Mouse (Mus musculus) ES-E14 (cell line): Measurements from ENCODE around the gene Kalrn. TPM values are rescaled to one million over a fixed set of nuclear protein-coding genes. Genes with fewer than 3 reads are reported as not detected.

Experiments
- DNase-seq: peaks from one replicate; pipeline ENCODE4 v3.0.0-alpha.2; 2013; ENCODE audit warnings: low read depth, low spot score
- H3K27ac ChIP-seq: 2 replicates; pipeline ENCODE4 v1.5.1; 2012; ENCODE audit warnings: low read depth, mild to moderate bottlenecking, low read length, moderate library complexity, mixed read lengths; ENCODE audit not compliant: poor library complexity, insufficient read depth, severe bottlenecking
- H3K36me3 ChIP-seq: 2 replicates; pipeline ENCODE4 v1.6.1; 2012; ENCODE audit warnings: mild to moderate bottlenecking, low read length, moderate library complexity, mixed read lengths; ENCODE audit not compliant: control insufficient read depth, poor library complexity, insufficient read depth, severe bottlenecking
- H3K4me1 ChIP-seq, 2 experiments: fragments of 150-350 bp in 1 of 2; sonication (generic) in 1 of 2; 2 replicates each; pipeline ENCODE4 v1.6.1; 2012; ENCODE audit warnings: low read length in 2 of 2, mild to moderate bottlenecking in 1 of 2, mixed read lengths in 1 of 2; ENCODE audit not compliant: control insufficient read depth in 2 of 2, insufficient read depth in 2 of 2, poor library complexity in 1 of 2
- H3K4me3 ChIP-seq, 2 experiments: fragments of 150-350 bp in 1 of 2; sonication (generic) in 1 of 2; 2 replicates each; pipeline ENCODE4 v1.5.1; 2012; ENCODE audit warnings: low read length in 2 of 2, low read depth in 1 of 2, mild to moderate bottlenecking in 1 of 2, mixed read lengths in 1 of 2; ENCODE audit not compliant: insufficient read depth in 1 of 2, poor library complexity in 1 of 2, severe bottlenecking in 1 of 2
- H3K9ac ChIP-seq: 2 replicates; pipeline ENCODE4 v1.6.1; 2012; ENCODE audit warnings: low read depth, mild to moderate bottlenecking, low read length, mixed read lengths; ENCODE audit not compliant: poor library complexity, insufficient read depth, severe bottlenecking
- H3K9me3 ChIP-seq: fragments of 150-350 bp; sonication (generic); 2 replicates; pipeline ENCODE4 v1.6.1; 2012; ENCODE audit warnings: low read depth, mild to moderate bottlenecking, low read length; ENCODE audit not compliant: control insufficient read depth, insufficient read depth
- CHD2 ChIP-seq: IDR thresholded peaks from 2 replicates; pipeline ENCODE4 v1.6.1; 2014; ENCODE audit warnings: mild to moderate bottlenecking, low read depth, low read length, inconsistent platforms
- HCFC1 ChIP-seq: IDR thresholded peaks from 2 replicates; pipeline ENCODE4 v1.6.1; 2012; ENCODE audit warnings: low read length, inconsistent platforms, borderline replicate concordance; ENCODE audit not compliant: insufficient read depth
- MAFK ChIP-seq: IDR thresholded peaks from 2 replicates; pipeline ENCODE4 v1.6.1; 2014; ENCODE audit warnings: mild to moderate bottlenecking, low read depth, low read length, inconsistent platforms; ENCODE audit not compliant: insufficient read depth
- ZC3H11A ChIP-seq: IDR thresholded peaks from 2 replicates; pipeline ENCODE4 v1.6.1; 2012; ENCODE audit warnings: low read depth, mild to moderate bottlenecking, inconsistent platforms, low read length, borderline replicate concordance
- ZNF384 ChIP-seq: IDR thresholded peaks from 2 replicates; pipeline ENCODE4 v1.6.1; 2012; ENCODE audit warnings: low read depth, low read length, inconsistent platforms
- in situ Hi-C, 2 experiments: fragments of 600-800 bp; cut with MboI; formaldehyde crosslinking; loops; one replicate each; pipeline ENCODE4 v1.15.1; 2025; ENCODE audit warnings: low sequenced_read_pairs in 2 of 2, inconsistent platforms in 1 of 2; ENCODE audit not compliant: unreplicated experiment in 2 of 2
- total RNA-seq: library from RNA; depleted of rRNA; stranded (reverse); fragments of 300-350 nt; gene quantifications from 2 replicates; pipeline ENCODE4 v1.2.3, GENCODE M21; 2012

Kalrn gene
- total RNA-seq, 1 experiment, result 15.7 TPM

DNA sequence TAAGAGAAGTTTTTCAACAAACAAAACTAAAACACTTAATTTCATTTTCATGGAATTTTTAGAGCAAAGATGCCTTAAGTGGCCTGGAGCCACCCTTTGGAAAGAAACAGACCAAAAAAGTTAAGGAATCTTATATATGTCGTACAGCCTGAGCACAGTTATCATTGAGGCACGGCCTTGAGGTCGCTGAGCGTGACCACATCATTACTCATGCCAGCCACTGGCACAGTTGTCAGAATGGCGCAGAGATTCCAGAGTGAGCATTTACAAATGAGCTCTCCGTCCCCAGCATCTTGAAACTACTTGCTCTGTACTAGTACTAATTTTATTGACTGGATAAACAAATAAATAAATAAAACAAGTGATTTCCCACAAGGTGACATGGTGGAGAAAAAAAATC lies 30.5 kb upstream of the Kalrn start:
- Histone ChIP-seq H3K4me1 (no peaks in the 10 kb centered on the region), H3K27ac (no peak overlapping the region), H3K4me3 (no peak overlapping the region), H3K9ac (no peak overlapping the region), H3K9me3 (no peaks in the 10 kb centered on the region), H3K36me3 (no peaks in the 10 kb centered on the region)
- in situ Hi-C loops, result no loop called here
- no peak for DNase-seq
- no peak for TF ChIP-seq ZC3H11A
- no peak for TF ChIP-seq MAFK
- TF ChIP-seq ZNF384, result no peak

DNA sequence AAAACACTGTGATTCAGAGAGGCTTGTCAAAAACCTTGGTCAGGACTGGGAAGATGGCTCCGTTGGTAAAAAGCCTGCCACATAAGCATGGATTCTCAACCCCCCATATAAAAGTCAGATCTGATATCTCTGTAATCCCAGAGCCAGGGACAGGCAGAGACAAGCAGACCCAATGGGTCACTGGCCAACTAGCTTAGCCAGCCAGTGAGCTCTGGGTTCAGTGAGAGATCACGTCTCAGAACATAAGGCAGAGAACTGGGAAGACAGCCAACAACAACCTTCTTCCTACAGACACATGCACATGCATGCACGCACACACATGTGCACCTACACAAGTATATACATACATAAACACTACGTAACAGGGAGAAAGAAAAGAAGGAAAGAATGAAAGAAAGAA lies 29.7 kb upstream of the Kalrn start:
- no peaks in the 10 kb centered on the region for H3K36me3 ChIP-seq
- H3K27ac ChIP-seq, result no peak overlapping the region
- DNase-seq, result no peak
- no peaks in the 10 kb centered on the region for H3K9me3 ChIP-seq
- H3K4me3 ChIP-seq, result no peak overlapping the region
- H3K4me1 ChIP-seq, result no peaks in the 10 kb centered on the region
- in situ Hi-C loops, result no loop called here
- TF ChIP-seq ZC3H11A (no peak), HCFC1 (no peak), MAFK (no peak), CHD2 (no peak), ZNF384 (no peak)
- H3K9ac ChIP-seq, result no peak overlapping the region

DNA sequence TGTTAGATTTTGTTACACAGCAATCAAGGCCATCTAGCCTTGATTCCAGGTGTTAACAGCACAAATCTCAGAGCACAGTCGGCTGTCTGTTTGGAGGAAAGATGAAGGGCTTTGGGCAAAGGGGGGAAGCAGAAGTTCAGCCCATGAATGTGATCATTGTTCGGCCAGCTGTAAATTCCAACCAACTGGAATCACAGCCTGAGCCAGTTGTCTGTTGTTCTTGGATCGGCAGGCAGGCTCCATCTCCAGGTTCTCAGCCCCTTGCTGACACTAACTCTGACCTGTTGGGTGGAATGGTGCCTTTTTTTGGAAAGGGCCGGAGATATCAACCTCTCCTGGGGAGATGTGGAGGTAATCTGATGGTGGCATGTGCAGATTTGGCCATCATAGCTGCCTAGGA lies 28.6 kb upstream of the Kalrn start:
- no peaks in the 10 kb centered on the region for H3K4me1 ChIP-seq
- DNase-seq, result no peak
- no peak overlapping the region for H3K27ac ChIP-seq
- no peaks in the 10 kb centered on the region for H3K36me3 ChIP-seq
- H3K9me3 ChIP-seq, result no peaks in the 10 kb centered on the region
- no peak for TF ChIP-seq ZNF384
- no peak for TF ChIP-seq ZC3H11A
- TF ChIP-seq MAFK, result no peak
- H3K9ac ChIP-seq, result no peak overlapping the region
- H3K4me3 ChIP-seq, result no peak overlapping the region
- in situ Hi-C loops, result no loop called here

DNA sequence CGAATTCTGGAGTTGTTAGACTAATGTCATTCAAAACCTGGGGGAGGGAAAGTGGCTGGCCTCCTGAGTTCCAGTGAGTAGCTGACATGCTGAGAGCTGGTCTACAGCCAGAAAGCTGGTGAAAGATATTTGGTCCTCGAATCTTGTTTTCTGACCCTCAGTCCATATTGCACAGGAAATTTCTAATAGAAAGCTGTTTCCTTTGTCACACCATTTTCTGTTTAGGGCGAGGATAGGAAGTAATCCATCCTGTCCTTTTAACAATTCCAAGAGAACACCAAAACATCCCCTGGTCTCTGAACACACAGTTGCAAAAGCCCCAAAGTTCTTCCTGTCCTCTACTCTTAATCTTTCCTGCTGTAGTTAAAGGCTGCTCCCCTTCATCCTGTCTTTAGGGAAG lies 22.0 kb upstream of the Kalrn start:
- Histone ChIP-seq H3K36me3 (no peaks in the 10 kb centered on the region), H3K27ac (no peak overlapping the region), H3K9ac (no peak overlapping the region), H3K4me1 (no peaks in the 10 kb centered on the region), H3K9me3 (no peaks in the 10 kb centered on the region), H3K4me3 (no peak overlapping the region)
- in situ Hi-C loops, result no loop called here
- DNase-seq, result no peak
- TF ChIP-seq ZC3H11A, result no peak

DNA sequence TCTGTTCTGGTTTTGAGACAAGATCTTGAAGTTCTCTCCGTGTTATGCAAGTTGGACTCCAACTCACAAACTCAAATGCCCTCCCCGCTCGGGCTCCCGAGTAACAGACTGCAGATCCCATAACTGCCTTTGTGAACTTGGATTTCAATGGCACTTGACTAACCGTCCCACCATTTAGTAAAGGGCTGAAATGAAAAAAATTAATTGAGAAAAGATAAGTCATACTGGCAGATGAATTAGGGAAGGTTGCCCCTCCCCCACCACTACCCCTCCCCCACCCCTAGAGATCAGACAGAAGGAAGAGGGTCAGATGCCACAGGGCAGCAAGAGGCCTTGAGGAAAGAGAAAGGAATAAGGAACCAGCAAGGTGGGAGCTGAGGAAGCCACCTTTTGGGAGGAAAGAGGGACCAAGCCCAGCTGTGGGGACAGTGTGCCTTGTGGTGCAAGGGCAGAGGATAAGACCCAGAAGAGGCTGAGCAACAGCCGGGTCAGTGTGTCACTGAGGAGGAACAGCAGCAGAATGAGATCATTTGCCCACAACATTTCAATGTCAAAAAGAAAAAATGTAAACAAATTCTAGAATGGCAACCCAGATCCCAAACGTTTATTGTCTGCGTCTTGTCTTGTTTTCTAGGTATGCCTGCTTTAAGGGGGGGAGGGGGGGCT lies 21.4 kb upstream of the Kalrn start:
- in situ Hi-C loops, result no loop called here
- H3K36me3 ChIP-seq, result no peaks in the 10 kb centered on the region
- H3K27ac ChIP-seq, result no peak overlapping the region
- no peaks in the 10 kb centered on the region for H3K9me3 ChIP-seq
- H3K9ac ChIP-seq, result no peak overlapping the region
- no peak for DNase-seq
- H3K4me3 ChIP-seq, result no peak overlapping the region
- no peaks in the 10 kb centered on the region for H3K4me1 ChIP-seq
- TF ChIP-seq HCFC1, result no peak
- TF ChIP-seq MAFK, result no peak
- no peak for TF ChIP-seq ZNF384
- no peak for TF ChIP-seq ZC3H11A
- TF ChIP-seq CHD2, result no peak
